Mouse (Mus musculus) limb, embryonic 13.5 days (tissue): ENCODE measurements around the gene Tex46. TPM values are rescaled to one million over a fixed set of nuclear protein-coding genes. Genes with fewer than 3 reads are reported as not detected.

Experiments used
- ATAC-seq: fragments of 200-750 bp; cut with Nextera tagmentation; 2 replicates; pipeline ENCODE4 v1.8.0; 2017; ENCODE audit warnings: low read depth, moderate number of reproducible peaks, moderate TSS enrichment; ENCODE audit not compliant: low FRiP score
- H3K27ac ChIP-seq: fragments of 300-500 bp; sonication (generic); 2 replicates; pipeline ENCODE4 v1.5.1; 2015; ENCODE audit warnings: inconsistent platforms, mild to moderate bottlenecking, moderate library complexity
- H3K27me3 ChIP-seq: fragments of 300-500 bp; sonication (generic); 2 replicates; pipeline ENCODE4 v1.6.1; 2015; ENCODE audit warnings: mild to moderate bottlenecking, inconsistent platforms
- H3K36me3 ChIP-seq: fragments of 300-500 bp; sonication (generic); 2 replicates; pipeline ENCODE4 v1.6.1; 2015; ENCODE audit warnings: inconsistent platforms, mild to moderate bottlenecking, moderate library complexity
- H3K4me1 ChIP-seq: fragments of 300-500 bp; sonication (generic); 2 replicates; pipeline ENCODE4 v1.6.1; 2015; ENCODE audit warnings: inconsistent platforms
- H3K4me2 ChIP-seq: fragments of 300-500 bp; sonication (generic); replicated peaks from 2 replicates; pipeline ENCODE4 v1.6.1; 2015; ENCODE audit warnings: inconsistent platforms, mild to moderate bottlenecking, moderate library complexity
- H3K4me3 ChIP-seq: fragments of 300-500 bp; sonication (generic); 2 replicates; pipeline ENCODE4 v1.5.1; 2015; ENCODE audit warnings: moderate library complexity, mild to moderate bottlenecking, inconsistent platforms
- H3K9ac ChIP-seq: fragments of 300-500 bp; sonication (generic); 2 replicates; pipeline ENCODE4 v1.6.1; 2015; ENCODE audit warnings: mild to moderate bottlenecking, inconsistent platforms
- H3K9me3 ChIP-seq: fragments of 300-500 bp; sonication (generic); 2 replicates; pipeline ENCODE4 v1.6.1; 2016; ENCODE audit warnings: inconsistent platforms
- WGBS: fragments of 180-500 bp; shearing (Covaris S2); methylation state at CpG from one replicate; pipeline ENCODE4 v1.1.7; 2015; 5-methylcytosine and 5-hydroxymethylcytosine counted together
- polyA plus RNA-seq: library from polyadenylated mRNA; unstranded; fragments of >200 nt; fragmentation: Nextera tagmentation; extraction: Ambion mirVana; gene quantifications from 2 replicates; pipeline ENCODE4 v1.2.1, GENCODE M21; 2015

Tex46 gene
- polyA plus RNA-seq, 1 experiment from 2014 or later: not detected

DNA sequence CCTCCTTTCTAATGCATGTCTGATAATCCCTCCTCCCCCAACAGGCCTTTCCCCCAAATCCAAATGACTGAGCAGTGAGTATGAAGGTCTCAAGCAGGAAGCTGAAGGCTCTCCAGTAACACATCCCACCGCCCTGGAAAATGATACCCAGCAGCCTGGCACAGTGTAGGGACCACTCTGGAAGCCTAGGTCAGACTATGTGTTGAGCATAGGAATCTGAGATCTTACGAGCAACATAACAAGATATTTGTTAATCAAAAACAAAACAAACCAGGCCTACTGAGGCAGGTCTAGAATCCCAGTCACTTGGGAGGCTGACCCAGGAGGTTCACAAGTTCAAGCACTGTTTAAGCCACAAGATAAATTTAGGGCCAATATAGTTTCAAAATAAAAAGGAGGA is 9.7 kb upstream of the Tex46 start:
- H3K36me3 ChIP-seq: no peaks in the 10 kb centered on the region; the same call in 1 of the 2 replicates
- peak overlapping the region; percentile 69 for H3K4me2 ChIP-seq
- ATAC-seq: no peak
- H3K27ac ChIP-seq: no peak overlapping the region
- H3K9me3 ChIP-seq: no peaks in the 10 kb centered on the region
- H3K4me1 ChIP-seq: peaks cover 13% of the 10 kb centered on the region
- H3K27me3 ChIP-seq: no peaks in the 10 kb centered on the region
- peak overlapping the region; percentile 98 for H3K4me3 ChIP-seq
- H3K9ac ChIP-seq: no peak overlapping the region
- WGBS: 88% methylated on average over 2 of the region's 2 CpGs

GRCm38 (mm10) chr4:136601476-136601875 is 8.8 kb upstream of the Tex46 start:
- H3K36me3 ChIP-seq: no peaks in the 10 kb centered on the region; the same call in 1 of the 2 replicates
- H3K4me1 ChIP-seq: peaks cover 13% of the 10 kb centered on the region
- no peaks in the 10 kb centered on the region for H3K9me3 ChIP-seq
- peak overlapping the region; percentile 91; the same call in 1 of the 2 replicates for H3K27ac ChIP-seq
- peak overlapping the region; percentile 69 for H3K4me2 ChIP-seq
- no peak; the same call in 1 of the 2 replicates for ATAC-seq
- no peaks in the 10 kb centered on the region for H3K27me3 ChIP-seq
- H3K9ac ChIP-seq: peak overlapping the region; percentile 100
- peak overlapping the region; percentile 98 for H3K4me3 ChIP-seq
- 2% methylated on average over 13 of the region's 13 CpGs for WGBS

DNA sequence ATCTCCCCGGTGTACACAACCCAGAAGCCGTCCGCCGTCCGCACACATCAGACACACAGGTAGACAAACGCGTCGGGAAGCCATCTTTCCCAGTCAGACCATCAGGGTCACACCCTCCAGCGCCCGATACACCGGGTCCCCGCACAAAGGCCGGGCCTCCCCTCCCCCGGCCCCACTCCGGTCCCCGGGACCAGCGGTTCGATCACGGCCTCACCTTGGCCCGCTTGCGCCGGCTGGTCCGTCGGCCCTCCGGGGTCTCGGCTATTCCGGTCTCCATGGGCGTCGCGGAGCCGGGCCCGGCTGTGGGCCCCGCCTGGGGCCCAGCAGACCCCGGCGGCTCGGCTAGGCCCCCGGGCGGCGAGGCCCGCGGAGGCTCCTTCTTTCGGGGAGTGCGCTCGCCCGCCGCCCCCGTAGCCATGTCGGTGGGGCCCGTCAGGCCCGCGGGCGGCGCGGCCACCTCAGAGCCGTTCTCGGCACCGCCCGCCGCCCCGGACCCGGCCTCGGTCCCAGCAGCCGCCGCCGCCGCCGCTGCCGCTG is 8.2 kb upstream of the Tex46 start:
- Histone ChIP-seq H3K4me3 (peak overlapping the region; percentile 98), H3K27me3 (no peaks in the 10 kb centered on the region), H3K27ac (peak overlapping the region; percentile 91), H3K4me1 (peaks cover 13% of the 10 kb centered on the region), H3K9ac (peak overlapping the region; percentile 100), H3K36me3 (no peaks in the 10 kb centered on the region; the same call in 1 of the 2 replicates), H3K9me3 (no peaks in the 10 kb centered on the region), H3K4me2 (peak overlapping the region; percentile 69)
- peak; percentile 45; the same call in 1 of the 2 replicates for ATAC-seq
- WGBS: under 1% methylated on average over 49 of the region's 68 CpGs

- H3K4me2 ChIP-seq: peak within 1 kb of the TSS; percentile 69
- no peaks in the 10 kb centered on the region for H3K9me3 ChIP-seq
- no peaks in the 10 kb centered on the region; the same call in 1 of the 2 replicates for H3K36me3 ChIP-seq
- peak within 1 kb of the TSS; percentile 98 for H3K4me3 ChIP-seq
- H3K27me3 ChIP-seq: no peaks in the 10 kb centered on the region
- ATAC-seq: peak; percentile 82
- peak within 1 kb of the TSS; percentile 100 for H3K9ac ChIP-seq
- peak within 1 kb of the TSS; percentile 91 for H3K27ac ChIP-seq
- under 1% methylated on average over 37 of the region's 45 CpGs for WGBS
- peaks cover 13% of the 10 kb centered on the region for H3K4me1 ChIP-seq
Observed at GRCm38 (mm10) chr4:136602568-136602967, 7.7 kb upstream of the Tex46 start, which contains the start of gene Kdm1a. Kdm1a (minus strand) TSS chr4:136602723.

DNA sequence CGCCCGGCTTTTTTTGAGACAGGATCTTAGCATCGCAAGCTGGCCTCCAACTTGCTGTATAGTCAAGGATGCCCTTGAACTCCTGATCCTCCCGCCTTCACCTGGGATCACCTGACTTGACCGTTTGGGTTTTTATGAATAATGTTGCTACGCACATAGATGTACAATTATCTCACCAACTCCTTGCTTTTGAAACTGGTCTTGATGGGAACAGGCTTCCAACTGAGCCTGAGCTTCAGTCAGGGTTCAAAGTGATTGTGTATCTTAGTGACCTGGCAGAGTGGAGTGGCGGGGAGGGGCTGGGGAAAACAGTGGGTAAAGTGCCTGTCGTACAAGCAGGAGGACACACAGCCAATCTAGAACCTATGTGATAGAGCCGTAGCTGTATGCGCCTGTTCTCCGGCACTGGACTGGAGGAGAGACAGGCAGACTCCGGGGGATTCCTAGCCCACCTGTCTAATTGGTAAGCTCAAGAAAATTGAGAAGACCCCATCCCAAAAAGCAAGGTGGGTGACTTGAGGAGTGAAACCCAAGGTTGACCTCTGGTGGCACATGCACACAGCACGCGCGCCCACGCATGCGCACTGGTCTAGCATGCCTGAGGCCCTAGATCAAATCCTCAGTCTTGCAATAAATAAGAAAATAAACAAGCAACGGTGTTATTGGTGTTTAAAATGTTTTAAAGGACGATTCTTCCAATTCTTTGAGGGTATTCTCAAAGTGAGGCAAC is 4.3 kb upstream of the Tex46 start:
- no peak overlapping the region for H3K9ac ChIP-seq
- no peak for ATAC-seq
- no peak overlapping the region for H3K4me3 ChIP-seq
- H3K4me2 ChIP-seq: no peak overlapping the region
- H3K27ac ChIP-seq: no peak overlapping the region
- WGBS: 89% methylated on average over 19 of the region's 19 CpGs
- no peaks in the 10 kb centered on the region for H3K9me3 ChIP-seq
- peaks cover 4% of the 10 kb centered on the region for H3K4me1 ChIP-seq
- H3K36me3 ChIP-seq: no peaks in the 10 kb centered on the region
- no peaks in the 10 kb centered on the region for H3K27me3 ChIP-seq

- Histone ChIP-seq H3K27ac (no peak overlapping the region), H3K9me3 (no peaks in the 10 kb centered on the region), H3K27me3 (no peaks in the 10 kb centered on the region), H3K4me2 (no peak overlapping the region), H3K4me3 (no peak overlapping the region), H3K4me1 (no peaks in the 10 kb centered on the region), H3K9ac (no peak overlapping the region), H3K36me3 (no peaks in the 10 kb centered on the region)
- ATAC-seq: no peak
- WGBS: 55% methylated on average over 7 of the region's 7 CpGs
Observed at GRCm38 (mm10) chr4:136613657-136614056, 3.4 kb downstream of the Tex46 start.

DNA sequence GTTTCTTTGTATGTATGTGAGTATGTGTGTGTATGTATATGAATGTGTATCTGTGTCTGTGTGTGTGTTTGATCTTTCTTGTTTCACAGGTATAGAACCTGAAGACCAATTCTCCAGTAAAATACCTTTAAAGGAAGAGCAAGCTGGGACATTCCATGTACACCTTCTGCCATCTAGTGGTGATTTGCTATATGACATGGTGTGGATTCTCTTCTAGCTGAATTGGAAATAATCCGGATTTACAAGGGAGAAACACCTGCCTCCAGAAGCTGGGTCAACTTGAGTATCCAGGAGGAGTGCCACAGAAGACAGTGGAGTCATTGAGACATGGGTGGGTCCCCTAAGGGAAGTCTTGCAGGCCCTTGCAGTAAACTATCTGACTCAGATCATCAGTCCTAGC is 11.1 kb downstream of the Tex46 start:
- no peaks in the 10 kb centered on the region for H3K9me3 ChIP-seq
- 0% methylated on average over 1 of the region's 1 CpGs for WGBS
- H3K4me2 ChIP-seq: no peak overlapping the region
- H3K27me3 ChIP-seq: 0 out of 2 replicates have a peak, but pooled peaks cover 7% of the 10 kb centered on the region
- ATAC-seq: peak; percentile 40; the same call in 1 of the 2 replicates
- no peak overlapping the region for H3K4me3 ChIP-seq
- H3K9ac ChIP-seq: no peak overlapping the region
- no peaks in the 10 kb centered on the region for H3K36me3 ChIP-seq
- H3K27ac ChIP-seq: no peak overlapping the region
- H3K4me1 ChIP-seq: no peaks in the 10 kb centered on the region

GRCm38 (mm10) chr4:136621956-136622355 is 11.7 kb downstream of the Tex46 start:
- Histone ChIP-seq H3K27ac (no peak overlapping the region), H3K4me1 (no peaks in the 10 kb centered on the region), H3K36me3 (no peaks in the 10 kb centered on the region), H3K4me2 (no peak overlapping the region), H3K9me3 (no peaks in the 10 kb centered on the region), H3K4me3 (no peak overlapping the region), H3K9ac (no peak overlapping the region), H3K27me3 (0 out of 2 replicates have a peak, but pooled peaks cover 7% of the 10 kb centered on the region)
- ATAC-seq: no peak
- WGBS: 46% methylated on average over 5 of the region's 5 CpGs

DNA sequence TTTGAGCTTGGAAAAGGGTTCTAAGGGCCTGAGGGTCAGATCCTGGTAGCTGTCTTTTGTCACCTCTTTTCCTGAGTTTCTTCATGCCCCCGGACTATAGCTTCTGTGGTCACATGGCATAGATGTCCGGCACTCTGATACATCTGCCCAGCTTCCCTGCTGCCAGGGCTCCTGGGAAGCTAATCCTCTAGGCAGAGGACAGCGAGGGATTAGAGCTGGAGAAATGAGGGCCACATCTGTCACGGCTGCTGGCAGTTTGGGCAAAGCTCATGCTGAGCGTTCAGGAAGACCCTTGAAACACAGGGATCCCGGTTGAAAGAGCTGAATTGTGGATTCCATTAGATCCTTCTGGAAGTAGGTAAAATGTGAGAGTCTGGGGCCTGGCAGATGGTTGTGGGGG is 12.2 kb downstream of the Tex46 start, which contains the start of gene Lactbl1:
Lactbl1 (plus strand) TSS at position 234 of the 400 bp plus-strand sequence.
- ATAC-seq: no peak
- Histone ChIP-seq H3K4me3 (no peak within 1 kb of the TSS), H3K27me3 (0 out of 2 replicates have a peak, but pooled peaks cover 7% of the 10 kb centered on the region), H3K4me2 (no peak within 1 kb of the TSS), H3K4me1 (no peaks in the 10 kb centered on the region), H3K9me3 (no peaks in the 10 kb centered on the region), H3K36me3 (no peaks in the 10 kb centered on the region), H3K9ac (peak within 1 kb of the TSS; percentile 19), H3K27ac (no peak within 1 kb of the TSS)
- WGBS: 47% methylated on average over 6 of the region's 6 CpGs

- H3K4me2 ChIP-seq: no peak overlapping the region
- no peaks in the 10 kb centered on the region for H3K9me3 ChIP-seq
- H3K4me1 ChIP-seq: no peaks in the 10 kb centered on the region
- no peak overlapping the region for H3K27ac ChIP-seq
- H3K9ac ChIP-seq: no peak overlapping the region
- H3K4me3 ChIP-seq: no peak overlapping the region
- H3K36me3 ChIP-seq: no peaks in the 10 kb centered on the region
- WGBS: 75% methylated on average over 6 of the region's 6 CpGs
- no peak for ATAC-seq
- 0 out of 2 replicates have a peak, but pooled peaks cover 5% of the 10 kb centered on the region for H3K27me3 ChIP-seq
Observed at GRCm38 (mm10) chr4:136626590-136626989, 16.4 kb downstream of the Tex46 start.

- peaks cover 11% of the 10 kb centered on the region for H3K27me3 ChIP-seq
- H3K4me2 ChIP-seq: no peak overlapping the region
- H3K27ac ChIP-seq: no peak overlapping the region
- no peaks in the 10 kb centered on the region for H3K4me1 ChIP-seq
- WGBS: 81% methylated on average over 11 of the region's 11 CpGs
- no peak overlapping the region for H3K4me3 ChIP-seq
- no peak overlapping the region for H3K9ac ChIP-seq
- H3K9me3 ChIP-seq: peaks cover 9% of the 10 kb centered on the region; the same call in 1 of the 2 replicates
- no peak for ATAC-seq
- no peaks in the 10 kb centered on the region for H3K36me3 ChIP-seq
Observed at GRCm38 (mm10) chr4:136631237-136631994, 21.2 kb downstream of the Tex46 start.

GRCm38 (mm10) chr4:136635995-136636394 is 25.8 kb downstream of the Tex46 start:
- no peak overlapping the region for H3K9ac ChIP-seq
- H3K4me1 ChIP-seq: peaks cover 11% of the 10 kb centered on the region; the same call in 1 of the 2 replicates
- peaks cover 52% of the 10 kb centered on the region for H3K27me3 ChIP-seq
- H3K4me3 ChIP-seq: no peak overlapping the region
- no peaks in the 10 kb centered on the region for H3K36me3 ChIP-seq
- H3K9me3 ChIP-seq: peaks cover 9% of the 10 kb centered on the region; the same call in 1 of the 2 replicates
- H3K27ac ChIP-seq: no peak overlapping the region
- no peak for ATAC-seq
- no peak overlapping the region for H3K4me2 ChIP-seq
